Mouse (Mus musculus) kidney, embryonic 14.5 days (tissue): ENCODE data around the gene Nr6a1. TPM values are rescaled to one million over a fixed set of nuclear protein-coding genes. Genes with fewer than 3 reads are reported as not detected.

Experiments used
- ATAC-seq: fragments of 200-750 bp; cut with Nextera tagmentation; 2 replicates; pipeline ENCODE4 v1.8.0; 2017; ENCODE audit warnings: moderate number of reproducible peaks, mild to moderate bottlenecking, moderate TSS enrichment, moderate library complexity; ENCODE audit not compliant: low FRiP score, low TSS enrichment
- H3K27ac ChIP-seq: fragments of 300-500 bp; sonication (generic); 2 replicates; pipeline ENCODE4 v1.5.1; 2014; ENCODE audit warnings: low read depth, mild to moderate bottlenecking, low read length, moderate library complexity, mixed read lengths
- H3K27me3 ChIP-seq: fragments of 300-500 bp; sonication (generic); 2 replicates; pipeline ENCODE4 v1.6.1; 2014; ENCODE audit warnings: mild to moderate bottlenecking, low read length; ENCODE audit not compliant: control insufficient read depth, insufficient read depth
- H3K36me3 ChIP-seq: fragments of 300-500 bp; sonication (generic); 2 replicates; pipeline ENCODE4 v1.6.1; 2014; ENCODE audit warnings: low read length, mixed read lengths; ENCODE audit not compliant: control insufficient read depth, insufficient read depth
- H3K4me1 ChIP-seq: fragments of 300-500 bp; sonication (generic); 2 replicates; pipeline ENCODE4 v1.6.1; 2014; ENCODE audit warnings: low read length, mixed read lengths; ENCODE audit not compliant: control insufficient read depth, insufficient read depth
- H3K4me2 ChIP-seq: fragments of 300-500 bp; sonication (generic); replicated peaks from 2 replicates; pipeline ENCODE4 v1.6.1; 2014; ENCODE audit warnings: low read depth, mild to moderate bottlenecking, low read length
- H3K4me3 ChIP-seq: fragments of 300-500 bp; sonication (generic); 2 replicates; pipeline ENCODE4 v1.5.1; 2014; ENCODE audit warnings: mild to moderate bottlenecking, low read length
- H3K9ac ChIP-seq: fragments of 300-500 bp; sonication (generic); 2 replicates; pipeline ENCODE4 v1.6.1; 2014; ENCODE audit warnings: low read depth, mild to moderate bottlenecking, low read length, moderate library complexity
- H3K9me3 ChIP-seq: fragments of 300-500 bp; sonication (generic); 2 replicates; pipeline ENCODE4 v1.6.1; 2016; ENCODE audit warnings: low read length; ENCODE audit not compliant: control insufficient read depth
- whole genome bisulfite sequencing: fragments of 180-500 bp; shearing (Covaris S2); extraction: QIAGEN DNeasy Blood & Tissue Kit; methylation state at CpG from one replicate; pipeline ENCODE4 v1.1.7; 2014; 5-methylcytosine and 5-hydroxymethylcytosine counted together
- polyA plus RNA-seq: library from polyadenylated mRNA; unstranded; fragments of >200 nt; fragmentation: Nextera tagmentation; extraction: Ambion mirVana; gene quantifications from 2 replicates; pipeline ENCODE4 v1.2.1, GENCODE M21; 2014

Nr6a1 gene
- polyA plus RNA-seq, 1 experiment from 2014 or later: 1.4 TPM

- H3K36me3 ChIP-seq: peaks cover 11% of the 10 kb centered on the region; the same call in 1 of the 2 replicates
- H3K27me3 ChIP-seq: no peaks in the 10 kb centered on the region
- H3K4me2 ChIP-seq: no peak overlapping the region
- H3K9ac ChIP-seq: no peak overlapping the region
- H3K4me3 ChIP-seq: no peak overlapping the region
- no peaks in the 10 kb centered on the region for H3K9me3 ChIP-seq
- H3K4me1 ChIP-seq: no peaks in the 10 kb centered on the region
- H3K27ac ChIP-seq: no peak overlapping the region
- no peak for ATAC-seq
- 96% methylated on average over 1 of the region's 1 CpGs for WGBS
Measured at GRCm38 (mm10) chr2:38866711-38867110, 60.8 kb downstream of the Nr6a1 start.

- Histone ChIP-seq H3K27ac (no peak overlapping the region), H3K9ac (no peak overlapping the region), H3K36me3 (peaks cover 16% of the 10 kb centered on the region), H3K4me2 (no peak overlapping the region), H3K4me3 (no peak overlapping the region), H3K4me1 (no peaks in the 10 kb centered on the region), H3K9me3 (no peaks in the 10 kb centered on the region), H3K27me3 (no peaks in the 10 kb centered on the region)
- no peak for ATAC-seq
- WGBS: 62% methylated on average over 4 of the region's 4 CpGs
Measured at GRCm38 (mm10) chr2:38864011-38864410, 63.5 kb downstream of the Nr6a1 start.

GRCm38 (mm10) chr2:38851797-38852196 is 75.7 kb downstream of the Nr6a1 start:
- ATAC-seq: no peak
- H3K4me3 ChIP-seq: no peak overlapping the region
- no peaks in the 10 kb centered on the region for H3K27me3 ChIP-seq
- no peak overlapping the region for H3K4me2 ChIP-seq
- H3K9ac ChIP-seq: no peak overlapping the region
- H3K27ac ChIP-seq: no peak overlapping the region
- peaks cover 32% of the 10 kb centered on the region for H3K36me3 ChIP-seq
- no peaks in the 10 kb centered on the region for H3K9me3 ChIP-seq
- H3K4me1 ChIP-seq: no peaks in the 10 kb centered on the region
- 75% methylated on average over 1 of the region's 1 CpGs for WGBS

GRCm38 (mm10) chr2:38846319-38846718 is 81.2 kb downstream of the Nr6a1 start:
- no peak overlapping the region for H3K9ac ChIP-seq
- ATAC-seq: no peak
- no peak overlapping the region for H3K27ac ChIP-seq
- 75% methylated on average over 2 of the region's 2 CpGs for WGBS
- H3K36me3 ChIP-seq: peaks cover 14% of the 10 kb centered on the region
- no peaks in the 10 kb centered on the region for H3K9me3 ChIP-seq
- no peak overlapping the region for H3K4me3 ChIP-seq
- no peaks in the 10 kb centered on the region for H3K27me3 ChIP-seq
- no peaks in the 10 kb centered on the region for H3K4me1 ChIP-seq
- no peak overlapping the region for H3K4me2 ChIP-seq

GRCm38 (mm10) chr2:38835489-38835888 is 92.0 kb downstream of the Nr6a1 start:
- no peak overlapping the region for H3K4me2 ChIP-seq
- H3K4me1 ChIP-seq: no peaks in the 10 kb centered on the region
- H3K9me3 ChIP-seq: no peaks in the 10 kb centered on the region
- H3K27ac ChIP-seq: no peak overlapping the region
- peaks cover 16% of the 10 kb centered on the region; the same call in 1 of the 2 replicates for H3K36me3 ChIP-seq
- ATAC-seq: no peak
- H3K9ac ChIP-seq: no peak overlapping the region
- WGBS: 90% methylated on average over 6 of the region's 6 CpGs
- H3K4me3 ChIP-seq: no peak overlapping the region
- H3K27me3 ChIP-seq: no peaks in the 10 kb centered on the region

- H3K9me3 ChIP-seq: no peaks in the 10 kb centered on the region
- H3K27ac ChIP-seq: no peak overlapping the region
- no peaks in the 10 kb centered on the region for H3K27me3 ChIP-seq
- no peaks in the 10 kb centered on the region for H3K4me1 ChIP-seq
- H3K9ac ChIP-seq: no peak overlapping the region
- peaks cover 11% of the 10 kb centered on the region; the same call in 1 of the 2 replicates for H3K36me3 ChIP-seq
- H3K4me3 ChIP-seq: no peak overlapping the region
- no peak overlapping the region for H3K4me2 ChIP-seq
- no peak for ATAC-seq
Measured at GRCm38 (mm10) chr2:38831976-38832375, 95.5 kb downstream of the Nr6a1 start.

- peaks cover 9% of the 10 kb centered on the region; the same call in 1 of the 2 replicates for H3K36me3 ChIP-seq
- no peaks in the 10 kb centered on the region for H3K9me3 ChIP-seq
- ATAC-seq: no peak
- H3K4me1 ChIP-seq: no peaks in the 10 kb centered on the region; the same call in 1 of the 2 replicates
- no peak overlapping the region for H3K4me3 ChIP-seq
- H3K4me2 ChIP-seq: no peak overlapping the region
- no peak overlapping the region for H3K27ac ChIP-seq
- H3K27me3 ChIP-seq: no peaks in the 10 kb centered on the region
- WGBS: 40% methylated on average over 1 of the region's 1 CpGs
- no peak overlapping the region for H3K9ac ChIP-seq
Measured at GRCm38 (mm10) chr2:38829521-38829920, 98.0 kb downstream of the Nr6a1 start.

GRCm38 (mm10) chr2:38827801-38828306 is 99.6 kb downstream of the Nr6a1 start:
- Histone ChIP-seq H3K4me3 (no peak overlapping the region), H3K4me2 (no peak overlapping the region), H3K4me1 (peaks cover 2% of the 10 kb centered on the region; the same call in 1 of the 2 replicates), H3K27ac (no peak overlapping the region), H3K27me3 (no peaks in the 10 kb centered on the region), H3K9ac (no peak overlapping the region), H3K9me3 (no peaks in the 10 kb centered on the region), H3K36me3 (peaks cover 5% of the 10 kb centered on the region; the same call in 1 of the 2 replicates)
- WGBS: 77% methylated on average over 3 of the region's 3 CpGs
- no peak for ATAC-seq

GRCm38 (mm10) chr2:38826189-38826588 is 101.3 kb downstream of the Nr6a1 start:
- no peak overlapping the region for H3K4me2 ChIP-seq
- H3K27ac ChIP-seq: no peak overlapping the region
- H3K36me3 ChIP-seq: peaks cover under 1% of the 10 kb centered on the region; the same call in 1 of the 2 replicates
- no peak overlapping the region for H3K9ac ChIP-seq
- H3K4me1 ChIP-seq: peaks cover 7% of the 10 kb centered on the region; the same call in 1 of the 2 replicates
- no peaks in the 10 kb centered on the region for H3K9me3 ChIP-seq
- no peaks in the 10 kb centered on the region for H3K27me3 ChIP-seq
- no peak for ATAC-seq
- no peak overlapping the region for H3K4me3 ChIP-seq
